Mouse (Mus musculus): ENCODE measurements at regions not wholly inside any gene's neighbourhood (a gene's known extent, or its start where the extent isn't known, plus 50 kb on each side); places are given as distances from the start of the nearest gene placed in this dataset.
A peak's percentile ranks its signal among the peaks of the same experiment; 100 is the strongest.

DNA sequence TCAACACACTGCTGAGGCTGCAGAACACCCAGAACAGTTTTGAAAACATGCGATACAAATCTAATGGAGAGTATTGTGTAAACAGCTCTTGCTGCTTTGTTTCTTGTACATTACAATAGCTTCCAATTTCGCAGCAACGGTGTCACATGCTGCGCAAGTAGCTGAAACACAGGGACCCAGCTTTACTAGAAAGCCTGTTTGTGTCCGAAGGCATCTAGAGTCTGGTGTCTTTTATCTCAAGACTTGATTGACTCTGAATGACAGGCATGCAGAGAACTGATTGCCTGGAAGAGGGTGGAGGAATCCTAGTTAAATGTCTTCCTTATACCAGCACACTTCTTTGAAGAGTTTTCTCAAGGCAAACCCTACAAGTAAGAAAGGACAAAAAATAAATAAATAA lies 66.1 kb upstream of the Fgf10 start:
- H3K9ac ChIP-seq (ENCODE audit: low read length), result no peak overlapping the region
- H3K4me1 ChIP-seq (ENCODE audit: control insufficient read depth, insufficient read depth, low read length), result no peaks in the 10 kb centered on the region
- no peak overlapping the region for H3K4me2 ChIP-seq (ENCODE audit: low read length)
- no peak overlapping the region for H3K27ac ChIP-seq (ENCODE audit: low read depth, low read length)
- H3K4me3 ChIP-seq (ENCODE audit: low read depth, low read length), result no peak overlapping the region
- ATAC-seq (no peak), DNase-seq (ENCODE audit: low spot score) (no peak)
- no peaks in the 10 kb centered on the region for H3K9me3 ChIP-seq (replicated peaks; ENCODE audit: control insufficient read depth, low read length)
- H3K27me3 ChIP-seq (replicated peaks; ENCODE audit: control insufficient read depth, insufficient read depth, low read length), result no peaks in the 10 kb centered on the region
- 51% methylated on average over 5 of the region's 5 CpGs for WGBS
- no peaks in the 10 kb centered on the region for H3K36me3 ChIP-seq (ENCODE audit: control insufficient read depth, insufficient read depth, low read length)

DNA sequence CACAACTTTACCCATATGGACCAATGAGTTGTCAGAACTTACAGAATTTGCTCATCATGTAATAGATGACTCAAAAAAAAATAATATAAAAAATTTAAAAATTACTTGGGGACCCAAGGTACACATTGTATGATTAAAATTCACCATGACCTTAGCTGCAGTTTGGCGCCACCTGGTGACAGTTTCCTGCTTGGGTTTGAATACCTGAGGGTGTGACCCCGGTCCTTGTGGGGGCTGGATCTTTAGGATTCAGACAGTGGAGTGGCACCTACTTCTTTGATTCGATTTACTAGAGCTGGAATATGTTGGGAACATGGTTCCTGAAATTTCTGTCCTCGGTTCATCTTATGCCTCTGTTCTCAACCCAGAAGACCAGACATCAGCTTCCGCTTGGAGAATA lies 72.7 kb upstream of the Fgf10 start:
- H3K9ac ChIP-seq (ENCODE audit: low read length), result no peak overlapping the region
- no peaks in the 10 kb centered on the region for H3K4me1 ChIP-seq (ENCODE audit: control insufficient read depth, insufficient read depth, low read length)
- no peak overlapping the region for H3K4me3 ChIP-seq (ENCODE audit: low read depth, low read length)
- ATAC-seq, result no peak
- no peaks in the 10 kb centered on the region for H3K9me3 ChIP-seq (replicated peaks; ENCODE audit: control insufficient read depth, low read length)
- no peaks in the 10 kb centered on the region for H3K36me3 ChIP-seq (ENCODE audit: control insufficient read depth, insufficient read depth, low read length)
- no peak for DNase-seq (ENCODE audit: low spot score)
- no peak overlapping the region for H3K27ac ChIP-seq (ENCODE audit: low read depth, low read length)
- no peak overlapping the region for H3K4me2 ChIP-seq (ENCODE audit: low read length)
- no peaks in the 10 kb centered on the region for H3K27me3 ChIP-seq (replicated peaks; ENCODE audit: control insufficient read depth, insufficient read depth, low read length)
- WGBS, result 69% methylated on average over 5 of the region's 5 CpGs

DNA sequence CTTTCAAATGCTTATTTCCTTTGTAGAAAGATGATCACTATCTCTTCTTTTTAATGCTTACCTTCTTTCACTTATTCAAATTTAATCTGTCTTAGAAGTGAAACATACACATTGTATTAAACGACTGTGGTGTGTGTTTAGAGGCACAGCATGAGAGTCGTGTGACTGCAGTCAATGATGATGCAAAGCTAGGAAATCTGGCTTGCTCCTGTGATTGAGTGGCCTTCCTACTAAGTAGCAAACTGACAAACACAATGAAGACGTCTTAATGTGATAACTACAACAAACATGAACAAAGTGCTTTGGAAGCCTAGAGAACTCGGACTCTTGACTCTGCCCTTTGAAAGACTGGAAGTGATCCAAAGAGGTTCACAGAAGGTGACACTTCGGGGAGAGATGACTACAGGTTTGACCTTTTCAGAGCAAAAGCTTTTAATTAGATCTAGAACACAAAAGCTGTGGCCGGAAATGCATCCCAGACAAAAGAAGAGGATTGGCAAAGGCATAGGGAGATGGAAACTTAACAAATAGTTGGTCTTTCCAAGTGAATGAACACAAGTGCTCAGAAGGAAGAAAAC lies 73.3 kb upstream of the Fgf10 start:
- no peaks in the 10 kb centered on the region for H3K36me3 ChIP-seq (ENCODE audit: control insufficient read depth, insufficient read depth, low read length)
- no peaks in the 10 kb centered on the region for H3K9me3 ChIP-seq (replicated peaks; ENCODE audit: control insufficient read depth, low read length)

DNA sequence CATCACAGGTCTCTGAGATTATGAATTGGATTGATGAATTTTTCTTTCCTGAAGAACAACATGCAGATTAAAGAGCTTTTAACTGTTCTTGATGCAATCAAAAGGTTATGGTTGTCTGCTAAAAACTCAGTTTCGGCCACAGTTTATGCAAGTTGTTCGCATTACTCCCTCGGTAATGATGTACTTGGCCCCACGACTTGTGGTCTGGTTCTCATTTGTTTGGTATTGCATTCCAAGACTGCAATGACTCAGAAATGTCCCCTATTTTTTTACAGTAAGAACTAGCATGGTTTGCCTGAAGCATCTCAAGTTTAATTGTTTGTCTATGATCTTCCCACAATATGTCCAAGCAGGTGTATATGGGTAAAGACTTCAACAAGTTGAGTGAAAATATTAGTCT lies 77.5 kb upstream of the Fgf10 start:
- WGBS, result 95% methylated on average over 4 of the region's 4 CpGs
- no peaks in the 10 kb centered on the region for H3K36me3 ChIP-seq (ENCODE audit: control insufficient read depth, insufficient read depth, low read length)
- DNase-seq (ENCODE audit: low spot score) (no peak), ATAC-seq (no peak)
- H3K9me3 ChIP-seq (replicated peaks; ENCODE audit: control insufficient read depth, low read length), result no peaks in the 10 kb centered on the region
- H3K4me1 ChIP-seq (ENCODE audit: control insufficient read depth, insufficient read depth, low read length), result no peaks in the 10 kb centered on the region
- H3K4me3 ChIP-seq (ENCODE audit: low read depth, low read length), result no peak overlapping the region
- no peak overlapping the region for H3K9ac ChIP-seq (ENCODE audit: low read length)
- no peaks in the 10 kb centered on the region for H3K27me3 ChIP-seq (replicated peaks; ENCODE audit: control insufficient read depth, insufficient read depth, low read length)
- no peak overlapping the region for H3K27ac ChIP-seq (ENCODE audit: low read depth, low read length)
- H3K4me2 ChIP-seq (ENCODE audit: low read length), result no peak overlapping the region

More for the DNA sequence above, 73.3 kb upstream of the Fgf10 start:
- 33% methylated on average over 6 of the region's 6 CpGs for WGBS
- ATAC-seq (no peak), DNase-seq (ENCODE audit: low spot score) (no peak)
- Histone ChIP-seq H3K27me3 (replicated peaks; ENCODE audit: control insufficient read depth, insufficient read depth, low read length) (no peaks in the 10 kb centered on the region), H3K4me1 (ENCODE audit: control insufficient read depth, insufficient read depth, low read length) (no peaks in the 10 kb centered on the region), H3K4me2 (ENCODE audit: low read length) (no peak overlapping the region), H3K4me3 (ENCODE audit: low read depth, low read length) (no peak overlapping the region), H3K9ac (ENCODE audit: low read length) (no peak overlapping the region), H3K27ac (ENCODE audit: low read depth, low read length) (no peak overlapping the region)

DNA sequence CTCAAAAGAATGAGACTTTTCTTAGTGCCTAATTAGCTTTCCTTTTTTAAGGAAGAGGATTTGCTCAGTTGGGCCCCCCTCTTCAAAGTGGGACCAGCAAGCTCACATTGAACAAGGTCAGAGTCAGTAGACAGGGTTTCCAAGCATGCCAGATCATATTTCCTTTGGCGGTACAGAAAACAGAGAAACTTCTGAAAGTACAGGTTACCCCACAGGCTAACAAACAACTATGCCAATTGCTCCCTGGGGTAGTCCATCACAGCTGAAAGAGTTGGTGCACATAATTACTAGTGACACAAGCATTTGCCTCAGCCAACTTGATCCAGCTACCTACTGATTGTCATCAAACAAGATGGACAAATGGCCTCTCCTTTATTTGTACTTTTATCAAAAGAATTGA lies 97.0 kb upstream of the Fgf10 start:
- Histone ChIP-seq H3K27ac (ENCODE audit: low read depth, low read length) (no peak overlapping the region), H3K27me3 (replicated peaks; ENCODE audit: control insufficient read depth, insufficient read depth, low read length) (no peaks in the 10 kb centered on the region), H3K4me2 (ENCODE audit: low read length) (no peak overlapping the region), H3K9ac (ENCODE audit: low read length) (no peak overlapping the region), H3K36me3 (ENCODE audit: control insufficient read depth, insufficient read depth, low read length) (no peaks in the 10 kb centered on the region), H3K4me1 (ENCODE audit: control insufficient read depth, insufficient read depth, low read length) (no peaks in the 10 kb centered on the region), H3K4me3 (ENCODE audit: low read depth, low read length) (no peak overlapping the region), H3K9me3 (replicated peaks; ENCODE audit: control insufficient read depth, low read length) (no peaks in the 10 kb centered on the region)
- ATAC-seq (no peak), DNase-seq (ENCODE audit: low spot score) (peak; percentile 15)
- WGBS, result 3% methylated on average over 1 of the region's 1 CpGs

DNA sequence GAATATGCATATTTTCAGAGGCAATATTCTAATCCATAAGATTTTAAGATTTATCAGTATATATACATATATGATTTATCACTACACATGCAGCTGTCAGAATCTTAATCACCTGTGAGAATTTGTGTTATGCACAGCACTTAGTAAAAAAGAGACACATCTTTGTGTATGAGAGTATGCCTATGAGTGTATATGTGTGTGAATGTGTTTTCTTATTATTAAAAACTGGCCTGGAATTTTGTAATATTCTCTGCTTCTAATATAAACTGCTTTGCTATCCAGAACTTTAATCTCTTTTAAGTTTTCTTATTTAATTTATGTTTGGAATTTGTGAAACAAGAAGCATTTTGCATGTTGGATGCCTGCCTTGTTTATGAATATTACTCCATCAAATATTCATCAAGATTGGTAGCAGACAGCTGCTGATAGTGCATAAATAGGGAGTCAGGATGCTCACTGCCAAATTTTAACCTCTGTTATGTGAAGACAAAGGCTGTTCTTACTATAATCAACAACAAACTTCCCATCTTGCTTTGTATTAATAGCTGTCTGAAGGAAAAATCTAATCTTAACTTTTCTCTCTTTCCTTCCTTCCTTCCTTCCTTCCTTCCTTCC lies 104.3 kb upstream of the Fgf10 start:
- Histone ChIP-seq H3K4me3 (ENCODE audit: low read depth, low read length) (no peak overlapping the region), H3K9me3 (replicated peaks; ENCODE audit: control insufficient read depth, low read length) (no peaks in the 10 kb centered on the region), H3K27me3 (replicated peaks; ENCODE audit: control insufficient read depth, insufficient read depth, low read length) (no peaks in the 10 kb centered on the region), H3K36me3 (ENCODE audit: control insufficient read depth, insufficient read depth, low read length) (no peaks in the 10 kb centered on the region), H3K27ac (ENCODE audit: low read depth, low read length) (no peak overlapping the region), H3K4me2 (ENCODE audit: low read length) (no peak overlapping the region), H3K4me1 (ENCODE audit: control insufficient read depth, insufficient read depth, low read length) (no peaks in the 10 kb centered on the region), H3K9ac (ENCODE audit: low read length) (no peak overlapping the region)
- no peak for DNase-seq (ENCODE audit: low spot score)
- ATAC-seq, result no peak

DNA sequence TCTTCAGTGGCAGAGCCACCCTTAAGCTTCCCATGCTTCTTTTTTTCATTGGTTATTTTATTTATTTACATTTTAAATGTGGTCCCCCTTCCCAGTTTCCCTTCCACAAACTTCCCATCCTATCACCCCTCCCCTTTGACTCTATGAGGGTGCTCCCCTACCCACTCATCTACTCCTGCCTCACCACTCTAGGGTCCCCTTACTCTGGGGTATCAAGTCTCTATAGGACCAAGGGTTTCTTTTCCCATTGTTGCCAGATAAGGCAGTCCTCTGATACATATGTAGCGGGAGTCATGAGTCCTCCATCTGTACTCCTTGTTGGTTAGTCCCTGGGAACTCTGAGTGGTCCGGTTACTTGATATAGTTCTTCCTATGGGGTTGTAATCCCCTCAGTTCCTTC lies 110.6 kb upstream of the Fgf10 start:
- ATAC-seq (no peak), DNase-seq (ENCODE audit: low spot score) (no peak)
- WGBS, result 88% methylated on average over 2 of the region's 2 CpGs
- no peaks in the 10 kb centered on the region for H3K27me3 ChIP-seq (replicated peaks; ENCODE audit: control insufficient read depth, insufficient read depth, low read length)
- H3K4me3 ChIP-seq (ENCODE audit: low read depth, low read length), result no peak overlapping the region
- H3K9ac ChIP-seq (ENCODE audit: low read length), result no peak overlapping the region
- no peaks in the 10 kb centered on the region for H3K4me1 ChIP-seq (ENCODE audit: control insufficient read depth, insufficient read depth, low read length)
- no peaks in the 10 kb centered on the region for H3K9me3 ChIP-seq (replicated peaks; ENCODE audit: control insufficient read depth, low read length)
- H3K27ac ChIP-seq (ENCODE audit: low read depth, low read length), result no peak overlapping the region
- H3K36me3 ChIP-seq (ENCODE audit: control insufficient read depth, insufficient read depth, low read length), result no peaks in the 10 kb centered on the region
- H3K4me2 ChIP-seq (ENCODE audit: low read length), result no peak overlapping the region

DNA sequence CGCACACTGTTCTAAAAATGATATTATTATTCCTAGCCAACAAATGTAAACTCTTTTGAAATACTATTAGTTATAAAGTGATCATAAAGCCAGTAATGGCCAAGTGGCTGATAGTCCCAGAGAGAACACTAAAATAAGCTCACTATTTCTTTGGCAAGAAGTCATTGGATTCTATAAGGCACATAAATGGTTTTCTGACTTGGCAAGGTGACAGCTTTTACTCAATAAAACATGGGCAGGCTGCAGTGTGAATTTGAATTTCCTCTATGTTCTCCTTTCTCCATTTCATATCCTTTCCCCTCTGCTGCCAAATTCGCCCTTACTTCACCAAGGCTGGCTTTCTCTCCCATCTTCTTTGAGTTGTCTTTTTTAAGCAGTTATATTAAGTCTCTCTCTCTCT lies 117.6 kb upstream of the Fgf10 start:
- Histone ChIP-seq H3K4me2 (ENCODE audit: low read length) (no peak overlapping the region), H3K27ac (ENCODE audit: low read depth, low read length) (no peak overlapping the region), H3K4me3 (ENCODE audit: low read depth, low read length) (no peak overlapping the region), H3K9me3 (replicated peaks; ENCODE audit: control insufficient read depth, low read length) (no peaks in the 10 kb centered on the region), H3K36me3 (ENCODE audit: control insufficient read depth, insufficient read depth, low read length) (no peaks in the 10 kb centered on the region), H3K27me3 (replicated peaks; ENCODE audit: control insufficient read depth, insufficient read depth, low read length) (no peaks in the 10 kb centered on the region), H3K4me1 (ENCODE audit: control insufficient read depth, insufficient read depth, low read length) (no peaks in the 10 kb centered on the region), H3K9ac (ENCODE audit: low read length) (no peak overlapping the region)
- ATAC-seq, result no peak
- no peak for DNase-seq (ENCODE audit: low spot score)
- WGBS, result 74% methylated on average over 2 of the region's 2 CpGs

DNA sequence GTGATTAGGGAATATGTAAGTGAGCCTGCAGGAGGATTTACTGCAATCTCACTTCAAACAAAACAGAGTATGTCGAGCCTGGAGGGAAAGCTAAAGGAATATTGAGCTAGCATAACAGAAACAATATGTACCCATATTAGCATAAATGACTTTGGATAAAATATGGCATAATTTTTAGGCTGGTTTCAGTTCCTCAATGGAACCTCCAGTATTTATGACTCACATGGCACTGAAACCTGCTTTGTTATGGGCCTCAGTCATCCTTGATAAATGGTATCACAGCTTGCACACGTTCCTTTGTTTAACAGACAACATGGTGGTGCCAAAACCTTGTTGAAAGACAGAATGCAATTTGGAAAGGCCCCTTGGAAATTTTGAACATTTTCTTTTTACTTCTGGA lies 130.8 kb upstream of the Fgf10 start:
- no peak overlapping the region for H3K27ac ChIP-seq (ENCODE audit: low read depth, low read length)
- WGBS, result 60% methylated on average over 2 of the region's 2 CpGs
- H3K27me3 ChIP-seq (replicated peaks; ENCODE audit: control insufficient read depth, insufficient read depth, low read length), result no peaks in the 10 kb centered on the region
- H3K4me2 ChIP-seq (ENCODE audit: low read length), result no peak overlapping the region
- no peak for DNase-seq (ENCODE audit: low spot score)
- no peak overlapping the region for H3K9ac ChIP-seq (ENCODE audit: low read length)
- no peak for ATAC-seq
- no peaks in the 10 kb centered on the region for H3K36me3 ChIP-seq (ENCODE audit: control insufficient read depth, insufficient read depth, low read length)
- no peak overlapping the region for H3K4me3 ChIP-seq (ENCODE audit: low read depth, low read length)
- no peaks in the 10 kb centered on the region for H3K4me1 ChIP-seq (ENCODE audit: control insufficient read depth, insufficient read depth, low read length)
- no peaks in the 10 kb centered on the region for H3K9me3 ChIP-seq (replicated peaks; ENCODE audit: control insufficient read depth, low read length)

Measured in forebrain, embryonic 14.5 days (tissue).